Mouse (Mus musculus) thymus, adult 18-20 months (tissue): ENCODE measurements at regions not wholly inside any gene's neighbourhood (a gene's known extent, or its start where the extent isn't known, plus 50 kb on each side); places are given as distances from the start of the nearest gene placed in this dataset.

Experiments
- DNase-seq, 2 experiments: peaks; one replicate each; pipeline ENCODE4 v3.0.0; 2022; ENCODE audit warnings: mixed read lengths in 2 of 2

DNA sequence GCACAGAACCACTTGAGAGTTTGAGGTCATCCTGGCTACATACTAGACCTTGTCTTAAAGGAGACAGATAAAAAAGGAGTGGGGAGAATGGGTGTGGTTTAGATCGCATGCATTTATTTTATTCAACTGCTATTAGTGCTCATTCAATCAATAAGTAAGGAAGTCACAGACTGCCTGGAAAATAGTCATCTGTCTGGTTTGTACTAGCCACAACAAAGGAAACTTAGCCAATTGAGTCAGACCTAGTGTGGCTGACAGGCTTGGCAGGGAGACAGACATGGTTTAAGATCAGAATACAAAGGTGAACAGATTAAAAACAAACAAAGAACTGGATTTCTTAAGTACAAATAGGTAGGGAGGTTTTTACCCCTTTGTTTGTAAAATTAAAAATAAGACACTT lies 68.3 kb upstream of the Marcks start:
- no peak for DNase-seq

DNA sequence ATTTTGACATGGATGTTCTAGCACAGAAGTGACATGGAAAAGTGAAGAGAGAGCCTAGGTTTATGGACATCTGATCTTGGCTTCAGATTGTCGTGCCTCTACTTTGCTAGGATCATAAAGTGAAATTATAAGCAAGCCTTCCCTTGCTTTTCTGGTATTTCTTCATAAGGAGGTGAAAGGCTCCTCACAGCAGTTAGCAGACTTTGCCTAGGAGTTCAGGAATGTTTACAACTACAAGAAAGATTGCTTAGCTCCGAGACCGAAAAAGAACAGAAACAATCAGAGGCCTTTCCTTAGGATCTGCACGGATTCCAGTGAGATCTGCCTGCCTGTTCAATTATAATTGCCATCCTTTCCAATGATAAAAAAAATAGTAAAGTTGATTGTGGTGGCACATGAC lies 67.8 kb upstream of the Marcks start:
- no peak for DNase-seq

DNA sequence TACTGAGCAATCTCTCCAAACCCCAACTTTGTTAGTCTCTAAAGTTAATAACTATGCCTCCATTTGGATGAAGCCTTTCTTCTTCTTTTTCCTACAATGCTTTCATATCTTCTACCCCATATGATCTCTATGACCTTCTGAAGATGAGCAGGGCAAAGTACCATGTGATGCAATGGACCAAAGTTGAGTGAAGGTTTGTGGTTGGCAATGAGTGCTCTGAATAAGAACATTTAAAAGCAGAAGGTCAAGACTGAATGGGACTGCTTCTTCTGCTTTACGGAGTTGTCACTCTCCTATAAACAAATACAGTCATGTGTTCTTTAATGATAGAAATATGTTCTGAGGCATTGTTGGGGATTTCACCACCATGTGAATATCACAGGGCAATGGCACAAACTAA lies 65.0 kb upstream of the Marcks start:
- DNase-seq: no peak

DNA sequence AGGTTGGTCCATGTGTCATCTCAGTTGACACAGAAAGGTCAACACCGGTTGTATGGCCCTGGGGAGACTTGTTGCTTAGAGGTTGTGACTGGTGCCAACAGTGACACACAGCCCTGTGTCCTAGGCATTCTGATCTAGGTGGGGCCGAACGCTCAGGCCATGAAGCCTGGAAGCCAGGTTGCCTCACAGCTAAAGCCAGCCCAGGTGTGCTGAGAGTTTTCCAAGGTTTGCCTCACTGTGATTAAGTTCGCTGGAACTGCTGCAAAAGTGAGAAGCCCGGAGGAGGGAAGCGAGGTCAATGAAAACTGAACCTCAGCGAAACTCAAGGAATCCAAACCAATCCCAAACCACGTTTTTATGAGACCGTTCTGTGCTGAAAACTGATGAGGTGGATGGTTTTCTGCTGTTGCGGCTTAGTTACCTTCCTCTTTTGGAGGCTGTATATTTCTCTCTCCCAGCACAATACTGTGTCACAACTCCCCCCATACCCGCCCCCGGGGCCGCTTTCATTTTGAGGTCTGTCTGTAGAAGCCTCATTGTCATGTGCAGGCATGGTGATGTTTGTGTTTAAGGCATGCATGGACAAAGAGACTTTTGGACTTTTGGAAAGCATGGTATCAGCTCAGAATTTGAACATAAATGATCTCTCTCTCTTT lies 56.2 kb upstream of the Marcks start:
- DNase-seq: no peak

DNA sequence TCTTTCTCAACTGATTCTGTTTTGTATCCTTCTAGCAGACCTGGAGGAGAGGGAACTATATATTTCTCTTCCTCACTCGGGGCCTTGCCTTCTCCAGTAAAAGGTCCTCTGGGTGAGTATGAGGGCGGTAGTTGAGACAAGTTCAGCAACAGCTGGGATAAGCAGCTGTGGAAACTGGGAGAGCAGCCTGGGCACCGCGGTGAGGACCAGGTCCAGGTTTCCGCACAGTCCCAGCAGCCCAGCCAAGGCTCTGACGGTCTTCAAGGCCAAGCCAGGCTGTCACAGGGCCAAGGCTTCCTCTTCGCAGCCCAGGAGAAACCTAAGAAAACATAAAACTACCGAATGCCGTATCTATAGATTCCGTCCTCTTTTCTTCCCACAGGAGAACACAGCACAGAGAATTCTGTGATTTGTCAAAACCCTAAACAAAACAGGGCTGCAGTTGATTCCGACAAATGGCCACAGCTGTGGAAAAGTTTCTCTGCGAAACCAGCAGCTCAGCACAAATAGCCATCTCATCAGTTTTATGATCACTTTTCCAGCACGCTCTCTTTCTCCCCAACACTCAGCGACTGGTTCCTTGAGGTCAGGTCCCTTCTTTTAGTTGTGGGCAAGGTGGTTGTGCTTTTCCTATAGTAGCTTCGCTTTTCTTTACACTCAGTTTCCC lies 55.5 kb upstream of the Marcks start:
- DNase-seq: no peak

DNA sequence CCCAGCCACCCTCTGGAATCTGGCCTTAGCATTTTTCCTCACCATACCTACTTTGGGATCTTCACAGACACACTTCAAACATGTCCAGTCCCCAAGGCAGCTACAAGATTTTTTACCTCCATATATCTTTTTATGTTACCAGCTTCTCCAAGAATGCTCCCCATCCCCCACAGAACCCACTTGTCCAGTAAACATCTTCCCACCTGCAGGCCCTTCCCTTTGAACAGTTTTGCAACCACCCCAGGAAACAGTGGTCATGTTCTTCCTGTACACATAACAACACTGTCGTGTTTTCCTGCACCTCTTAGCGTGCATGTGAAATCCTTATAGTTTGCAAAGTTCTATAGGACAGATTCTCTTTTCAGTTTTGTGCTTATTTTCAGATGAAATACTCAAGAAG lies 53.9 kb upstream of the Marcks start:
- DNase-seq: peak; percentile 13 to 51

DNA sequence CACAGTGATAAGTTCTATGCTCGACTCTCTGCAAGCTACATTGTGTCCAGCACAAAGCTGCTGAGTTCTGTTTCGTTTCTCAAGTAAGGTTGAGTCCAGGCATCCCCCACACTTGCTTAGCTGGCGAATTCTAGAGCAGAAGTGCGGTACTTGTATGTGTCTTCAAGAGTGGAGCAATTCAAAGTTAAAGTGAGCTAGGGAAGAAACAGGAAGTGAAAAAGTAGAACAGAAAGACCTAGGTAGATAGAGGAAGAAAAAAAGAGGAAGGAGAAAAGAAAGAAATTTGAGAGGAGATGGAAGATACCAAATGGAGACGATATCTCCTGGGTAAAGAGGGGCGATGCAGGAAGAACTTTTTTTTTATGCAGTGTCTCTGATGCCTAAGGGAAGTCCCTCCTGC lies 51.4 kb upstream of the Marcks start:
- DNase-seq: no peak
